Mouse (Mus musculus): ENCODE results near the gene Hsd17b11. TPM values are rescaled to one million over a fixed set of nuclear protein-coding genes. Genes with fewer than 3 reads are reported as not detected.
A peak's percentile ranks its signal among the peaks of the same experiment; 100 is the strongest.
"Not testable (repeated sequence)": the region's sequence is repeated elsewhere in the genome, so short reads cannot be mapped to it uniquely, and the experiment has no call there.

The Hsd17b11 gene
- total RNA-seq, 2 experiments from 2014 or later, result 48.0 to 53.9 TPM

DNA sequence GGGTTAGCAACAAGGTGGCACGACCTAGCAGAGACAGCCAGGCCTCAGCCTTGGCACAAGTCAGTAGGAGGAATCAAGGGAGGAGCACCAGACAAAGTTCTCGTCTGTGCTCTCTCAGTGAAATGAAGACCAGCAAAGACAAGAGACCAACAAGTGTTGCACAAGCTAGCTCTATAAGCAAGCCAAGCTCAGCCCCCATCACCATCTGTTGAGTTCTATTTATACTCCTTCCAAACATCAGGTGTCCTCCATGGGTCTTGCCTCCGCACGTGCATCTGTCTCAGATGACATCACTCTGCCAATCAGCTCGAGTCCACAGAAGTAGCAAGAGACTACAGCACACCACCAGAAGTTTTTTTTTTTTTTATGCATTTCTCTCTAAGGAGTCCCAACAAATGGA lies 67.1 kb downstream of the Hsd17b11 start:
- no peak overlapping the region for H3K27ac ChIP-seq
- TF ChIP-seq CTCF (conservative IDR thresholded peaks at IDR 0.05), result no peak
- DNase-seq (ENCODE audit: low spot score in 2 of 2), result peak; percentile 25 to 31
- H3K4me3 ChIP-seq, result no peak overlapping the region

DNA sequence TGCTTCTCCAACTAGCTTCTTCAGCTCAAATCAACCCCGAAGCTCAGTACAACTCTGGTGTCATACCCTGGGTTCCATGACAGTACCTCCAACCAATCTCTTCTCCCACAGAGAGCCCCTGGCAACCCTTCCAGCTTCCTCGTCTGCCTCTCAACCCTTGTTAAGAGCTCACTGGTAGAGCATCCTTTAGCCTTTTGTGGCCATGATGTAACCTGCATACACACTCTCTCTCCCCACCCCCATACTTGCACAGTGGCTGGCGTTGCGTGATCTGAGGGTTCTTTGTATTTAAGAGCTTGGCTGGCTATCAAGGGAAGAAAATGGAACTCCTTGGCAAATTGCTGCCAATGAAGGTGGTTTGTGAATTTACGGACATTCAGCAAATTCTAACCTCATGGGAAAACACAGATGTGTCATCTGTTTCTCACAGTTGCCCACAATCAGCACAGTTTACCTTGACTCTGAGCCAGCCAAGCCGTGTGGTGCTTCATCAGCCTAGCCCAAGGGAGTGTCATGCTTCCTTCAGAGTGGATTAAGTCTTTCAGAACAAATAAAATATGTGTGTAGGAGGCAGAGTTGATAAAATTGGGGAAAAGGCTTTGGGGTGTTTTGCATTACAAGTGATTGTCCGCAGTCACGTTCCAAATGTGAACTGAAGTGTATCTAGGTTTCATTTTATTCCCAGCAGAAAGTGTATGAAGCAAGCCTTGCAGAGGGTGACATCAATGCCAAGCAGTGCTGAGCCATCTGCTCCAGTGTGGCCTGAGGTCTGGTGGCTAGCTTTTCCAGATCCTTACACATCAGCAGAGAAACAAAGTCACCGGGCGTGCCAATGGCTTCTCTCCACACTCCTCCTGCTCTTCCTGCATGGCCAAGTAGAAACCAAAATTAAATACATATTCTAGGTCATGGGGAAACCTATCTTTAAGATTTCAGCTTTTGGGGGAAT lies 68.3 kb downstream of the Hsd17b11 start:
- Histone ChIP-seq H3K27ac (no peak overlapping the region), H3K4me3 (no peak overlapping the region)
- DNase-seq (ENCODE audit: low spot score in 2 of 2), result peak in 1 of 2 experiments; percentile 20
- TF ChIP-seq CTCF (conservative IDR thresholded peaks at IDR 0.05), result no peak

DNA sequence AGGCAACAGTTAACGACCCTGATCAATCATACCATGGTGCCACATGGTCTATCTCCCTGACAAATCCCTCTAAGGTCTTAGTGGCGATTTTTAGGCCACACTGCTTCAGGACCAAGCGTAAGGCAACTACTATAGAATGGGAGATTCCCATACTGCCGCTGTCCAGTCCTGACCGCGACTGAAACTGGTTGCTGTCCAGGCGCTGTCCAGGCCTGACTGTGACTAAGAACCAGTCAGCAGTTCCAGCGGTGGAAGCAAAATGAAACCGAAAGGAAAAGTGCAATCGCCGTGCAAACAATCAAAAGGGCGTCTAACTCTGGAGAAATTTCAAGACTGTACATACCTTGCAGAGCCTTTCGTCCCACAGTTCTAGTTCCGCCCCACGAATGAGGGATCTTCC lies 71.6 kb downstream of the Hsd17b11 start:
- not testable (repeated sequence) for H3K27ac ChIP-seq; DNase-seq (ENCODE audit: low spot score in 2 of 2); H3K4me3 ChIP-seq

- H3K27ac ChIP-seq, result no peak overlapping the region
- DNase-seq (ENCODE audit: low spot score in 2 of 2), result no peak
Measured at GRCm38 (mm10) chr5:103943183-103943582, 78.5 kb downstream of the Hsd17b11 start.

DNA sequence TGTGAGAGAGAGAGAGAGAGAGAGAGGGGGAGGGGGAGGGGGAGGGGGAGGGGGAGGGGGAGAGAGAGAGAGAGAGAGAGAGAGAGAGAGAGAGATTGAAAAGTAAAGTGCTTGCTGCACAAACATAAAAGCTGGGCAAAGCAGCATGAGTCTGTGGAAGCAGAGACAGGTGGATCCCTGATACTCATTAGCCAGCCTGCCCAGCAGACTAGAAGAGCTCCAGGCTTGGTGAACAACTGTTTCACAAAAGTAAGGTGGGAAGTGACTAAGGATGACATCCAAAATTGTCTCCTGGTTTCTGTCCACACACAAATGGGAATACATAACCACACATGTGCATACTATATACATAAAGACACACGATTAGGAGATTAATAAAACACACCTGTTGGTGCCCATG lies 81.9 kb downstream of the Hsd17b11 start:
- no peak for TF ChIP-seq CTCF (conservative IDR thresholded peaks at IDR 0.05)
- H3K27ac ChIP-seq, result no peak overlapping the region
- no peak overlapping the region for H3K4me3 ChIP-seq
- no peak for DNase-seq (ENCODE audit: low spot score in 2 of 2)

More at GRCm38 (mm10) chr5:103943183-103943582, 78.5 kb downstream of the Hsd17b11 start:
- no peak for TF ChIP-seq CTCF (conservative IDR thresholded peaks at IDR 0.05)
- H3K4me3 ChIP-seq, result no peak overlapping the region

Small RNA genes within 50 kb of the gene (microRNA-seq; reads per million reads assigned to microRNA genes)
- gene Mir5619, result 0 to 0.37 reads per million in 2 experiments

Other genes with a start within 250 kb of the Hsd17b11 start
- 10 to 100 TPM; 30.4 to 32.7 TPM for gene Klhl8, start 110.7 kb downstream of the Hsd17b11 start, total RNA-seq (2021)
- not detected for gene Hsd17b13, start 44.5 kb downstream of the Hsd17b11 start, total RNA-seq (2021)
- 10 to 100 TPM; 66.4 to 71.5 TPM for gene Nudt9, start 24.4 kb upstream of the Hsd17b11 start, total RNA-seq (2021)
- gene Gm17660, start 55.7 kb upstream of the Hsd17b11 start, total RNA-seq (2021), result not detected
- 1,000 to 10,000 TPM; 1,426 to 1,439 TPM for gene Sparcl1, start 91.8 kb upstream of the Hsd17b11 start, total RNA-seq (2021)
- gene Dspp, start 148.8 kb upstream of the Hsd17b11 start, total RNA-seq (2021), result not detected
- 1 to 10 TPM; 4.4 to 5.2 TPM for gene Dmp1, start 180.7 kb upstream of the Hsd17b11 start, total RNA-seq (2021)

Measured in layer of hippocampus, adult 2 months (tissue).